Mouse (Mus musculus) subcutaneous adipose tissue, adult 2 months (tissue): ENCODE data around the gene Fez2. TPM values are rescaled to one million over a fixed set of nuclear protein-coding genes. Genes with fewer than 3 reads are reported as not detected.

ENCODE experiments used
- polyA plus RNA-seq: library from polyadenylated mRNA; depleted of rRNA; stranded (reverse); fragments of >200 nt; gene quantifications from 2 replicates; pipeline ENCODE4 v1.2.3, GENCODE M21; 2012; ENCODE audit warnings: low replicate concordance; rRNA removed

Gene Fez2
- polyA plus RNA-seq, result 37.4 and 52.9 TPM in 2 replicates

DNA sequence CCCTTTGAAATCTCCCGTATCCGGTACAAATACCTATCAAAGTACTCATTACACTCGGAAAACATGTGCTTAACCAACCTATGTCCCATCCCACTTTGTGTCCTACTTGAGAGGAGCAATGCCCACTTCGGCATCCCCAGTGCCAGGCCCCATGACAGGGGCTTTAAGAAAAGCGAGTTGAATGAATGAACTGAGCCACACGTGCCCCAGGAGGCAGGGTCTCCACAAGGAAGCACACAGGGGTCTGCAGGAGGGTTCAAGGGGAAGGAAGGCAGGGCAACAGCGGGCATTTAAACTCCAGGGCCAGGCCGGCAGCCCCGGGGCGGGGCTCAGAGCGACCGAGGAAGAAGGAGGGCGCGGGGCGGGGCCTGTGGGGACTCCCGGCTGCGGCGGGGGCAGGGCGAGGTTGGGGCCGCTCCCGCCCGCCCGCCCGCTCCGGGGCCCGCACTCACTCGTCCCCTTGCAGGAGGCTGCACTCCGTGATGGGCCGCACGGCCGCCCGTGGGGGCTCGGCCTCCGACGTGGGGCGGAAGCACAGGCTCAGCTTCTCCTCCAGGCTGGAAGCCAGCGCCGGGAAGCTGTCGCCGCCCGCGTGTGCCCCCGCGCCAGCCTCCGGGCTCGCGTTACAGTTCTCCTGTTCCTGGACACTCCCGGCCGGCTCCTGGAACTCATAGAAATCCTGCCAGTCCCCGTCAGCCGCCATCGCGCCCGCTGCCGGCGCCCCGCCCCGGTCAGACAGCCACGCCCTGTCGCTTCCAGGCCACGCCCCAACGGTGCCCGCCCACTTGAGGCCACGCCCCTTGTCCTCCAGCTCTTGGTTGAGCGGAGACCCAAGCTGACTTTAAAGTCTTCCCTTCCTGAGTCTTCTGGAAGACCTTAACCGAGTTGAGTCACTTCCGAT is at the start of gene Fez2:
TSS of gene Fez2 (minus strand) at position 772 of the 901 bp plus-strand sequence.

Other genes with a start within 250 kb of the Fez2 start
- 32.4 and 49.4 TPM in 2 replicates for gene Crim1, start 217.9 kb downstream of the Fez2 start, polyA plus RNA-seq
- 5.4 and 21.5 TPM in 2 replicates for gene Vit, start 89.9 kb upstream of the Fez2 start, polyA plus RNA-seq